Mouse (Mus musculus) monocyte, adult 5-6 weeks (primary cell): Measurements from ENCODE around the gene Olfr550. TPM values are rescaled to one million over a fixed set of nuclear protein-coding genes. Genes with fewer than 3 reads are reported as not detected.

Experiments
- total RNA-seq: library from RNA; stranded (forward); fragments of 200-1000, 200-491, 200-594 nt; gene quantifications from 3 replicates; pipeline ENCODE4 v1.2.3, GENCODE M21; 2017

Olfr550 gene
- total RNA-seq, 1 experiment from 2014 or later: not detected

Other genes with a start within 250 kb of the Olfr550 start
- 39.1 to 107 TPM (median 51.1 TPM) in 3 replicates for gene Rrm1, start 129.7 kb upstream of the Olfr550 start, total RNA-seq
- not detected in 3 replicates for gene Olfr543, start 89.8 kb upstream of the Olfr550 start, total RNA-seq
- not detected in 3 replicates for gene Olfr544, start 83.1 kb upstream of the Olfr550 start, total RNA-seq
- not detected in 3 replicates for gene Olfr545, start 71.9 kb upstream of the Olfr550 start, total RNA-seq
- gene Olfr547, start 36.7 kb upstream of the Olfr550 start, total RNA-seq: not detected in 3 replicates
- not detected in 3 replicates for gene Olfr548-ps1, start 30.5 kb upstream of the Olfr550 start, total RNA-seq
- gene Olfr549, start 21.6 kb upstream of the Olfr550 start, total RNA-seq: not detected in 3 replicates
- gene Trim21, start 6.0 kb upstream of the Olfr550 start, total RNA-seq: 35.2 to 57.9 TPM (median 45.9 TPM) in 3 replicates
- 0.76 TPM in 1 of 3 replicates, not detected in the others for gene Olfr551, start 20.4 kb downstream of the Olfr550 start, total RNA-seq
- not detected in 3 replicates for gene Olfr552, start 26.3 kb downstream of the Olfr550 start, total RNA-seq
- 0.43 TPM in 1 of 3 replicates, not detected in the others for gene Olfr553, start 46.8 kb downstream of the Olfr550 start, total RNA-seq
- not detected in 3 replicates for gene Olfr554, start 67.0 kb downstream of the Olfr550 start, total RNA-seq
- not detected in 3 replicates for gene Olfr555, start 87.4 kb downstream of the Olfr550 start, total RNA-seq
- not detected in 3 replicates for gene Olfr556, start 93.5 kb downstream of the Olfr550 start, total RNA-seq
- gene Trim68, start 115.9 kb downstream of the Olfr550 start, total RNA-seq: 4.6 to 15.2 TPM (median 9.5 TPM) in 3 replicates
- not detected in 3 replicates for gene Olfr557, start 124.5 kb downstream of the Olfr550 start, total RNA-seq
- not detected in 3 replicates for gene Olfr558, start 130.8 kb downstream of the Olfr550 start, total RNA-seq
- gene Olfr33, start 147.6 kb downstream of the Olfr550 start, total RNA-seq: not detected in 3 replicates
- gene Olfr559, start 156.0 kb downstream of the Olfr550 start, total RNA-seq: not detected in 3 replicates
- gene Olfr560, start 187.9 kb downstream of the Olfr550 start, total RNA-seq: not detected in 3 replicates
- not detected in 3 replicates for gene Olfr78, start 188.0 kb downstream of the Olfr550 start, total RNA-seq
- not detected in 3 replicates for gene Olfr561, start 199.8 kb downstream of the Olfr550 start, total RNA-seq
- not detected in 3 replicates for gene Olfr564, start 232.0 kb downstream of the Olfr550 start, total RNA-seq